Mouse (Mus musculus): ENCODE data around the gene Hist2h2be.
"Not testable (repeated sequence)": the region's sequence is repeated elsewhere in the genome, so short reads cannot be mapped to it uniquely, and the experiment has no call there.

The Hist2h2be gene

GRCm38 (mm10) chr3:96262979-96263550 lies 42.1 kb downstream of the Hist2h2be start, which contains the start of gene Hist2h4:
Gene Hist2h4, minus strand, starts transcription at chr3:96263311.
- peak; percentile 98 for DNase-seq (ENCODE audit: low spot score)

DNA sequence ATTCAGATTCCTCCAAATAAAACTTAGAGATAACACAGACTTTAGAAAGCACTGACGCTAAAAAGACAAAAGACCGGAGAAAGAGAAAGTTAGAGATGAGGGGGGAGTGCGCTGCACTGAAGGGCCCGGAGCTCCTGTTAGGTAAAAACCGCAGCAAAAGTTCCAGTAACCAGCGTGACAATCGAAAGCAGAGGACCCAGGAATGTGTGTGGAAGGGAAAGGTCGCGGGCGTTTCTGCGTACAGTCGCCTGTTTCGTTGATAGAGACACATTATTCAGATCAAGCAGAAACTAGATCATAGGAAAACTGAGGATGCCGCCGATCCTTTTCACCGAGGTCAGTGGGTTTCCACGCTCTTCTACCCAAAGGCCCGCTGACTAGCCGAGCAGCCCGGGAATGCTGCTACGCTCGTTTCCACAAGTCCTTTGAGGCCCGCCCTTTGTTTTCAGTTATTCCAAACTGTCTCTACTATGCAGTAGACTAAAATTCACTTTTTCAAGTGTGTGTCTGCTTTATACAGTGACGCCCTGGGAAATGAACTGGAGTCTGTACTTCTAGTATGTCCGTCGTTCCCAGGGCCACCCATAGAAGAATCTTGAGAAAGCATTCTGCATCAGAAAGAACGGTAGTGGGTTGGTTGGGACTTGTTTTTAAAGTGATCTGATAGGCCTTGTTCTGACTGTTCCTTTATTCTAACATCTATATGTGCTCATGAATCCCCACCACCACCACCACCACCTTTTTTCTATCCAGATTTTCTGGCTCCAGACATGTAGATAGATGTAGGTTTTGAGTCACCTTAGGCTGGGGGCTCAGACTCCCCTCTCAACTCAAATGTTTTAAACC lies 42.9 kb downstream of the Hist2h2be start:
- no peak for DNase-seq (ENCODE audit: low spot score)

GRCm38 (mm10) chr3:96264404-96264949 lies 43.6 kb downstream of the Hist2h2be start:
- no peak for DNase-seq (ENCODE audit: low spot score)

DNA sequence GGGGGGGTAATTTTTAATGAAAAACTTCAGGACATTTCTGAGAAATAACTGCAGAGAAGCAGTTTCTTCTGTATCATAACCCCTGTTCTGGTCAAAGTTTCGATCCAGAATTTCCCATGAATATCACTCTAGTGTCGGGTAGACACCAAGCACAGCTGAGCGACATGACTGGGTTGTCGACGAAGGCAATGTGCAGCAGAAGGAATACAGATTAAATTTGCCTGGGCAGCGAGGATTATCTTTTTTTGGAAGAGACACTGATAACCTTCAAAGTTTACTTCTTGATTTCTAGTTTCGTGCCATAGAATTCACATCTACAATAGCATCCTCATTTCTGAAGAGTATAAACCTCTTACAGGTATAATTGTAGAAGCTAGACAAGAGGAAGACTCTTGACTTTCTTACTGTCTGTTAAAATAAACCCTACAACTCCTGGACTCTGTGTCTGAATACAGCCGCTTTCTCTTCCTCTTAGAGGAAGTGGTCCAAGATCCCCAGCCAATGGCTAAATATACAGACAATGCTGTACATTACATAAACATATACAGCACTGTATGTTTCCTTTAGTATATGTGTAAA lies 45.3 kb downstream of the Hist2h2be start:
- DNase-seq (ENCODE audit: low spot score) = no peak

DNA sequence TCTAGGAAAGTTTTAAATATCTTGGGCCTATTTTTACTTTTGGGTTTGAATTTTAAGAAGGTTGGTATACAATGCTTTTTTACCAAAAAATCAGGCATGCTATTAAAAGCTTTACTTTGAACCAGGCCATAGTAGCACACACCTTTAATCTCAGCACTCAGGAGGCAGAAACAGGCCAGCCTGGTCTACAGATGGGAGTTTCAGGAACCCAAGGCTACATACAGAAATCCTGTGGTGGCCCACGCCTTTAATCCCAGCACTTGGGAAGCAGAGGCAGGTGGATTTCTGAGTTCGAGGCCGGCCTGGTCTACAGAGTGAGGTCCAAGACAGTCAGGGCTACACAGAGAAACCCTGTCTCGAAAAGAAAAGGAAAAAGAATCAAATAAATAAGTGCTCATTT lies 46.6 kb downstream of the Hist2h2be start:
- no peak for DNase-seq (ENCODE audit: low spot score)

DNA sequence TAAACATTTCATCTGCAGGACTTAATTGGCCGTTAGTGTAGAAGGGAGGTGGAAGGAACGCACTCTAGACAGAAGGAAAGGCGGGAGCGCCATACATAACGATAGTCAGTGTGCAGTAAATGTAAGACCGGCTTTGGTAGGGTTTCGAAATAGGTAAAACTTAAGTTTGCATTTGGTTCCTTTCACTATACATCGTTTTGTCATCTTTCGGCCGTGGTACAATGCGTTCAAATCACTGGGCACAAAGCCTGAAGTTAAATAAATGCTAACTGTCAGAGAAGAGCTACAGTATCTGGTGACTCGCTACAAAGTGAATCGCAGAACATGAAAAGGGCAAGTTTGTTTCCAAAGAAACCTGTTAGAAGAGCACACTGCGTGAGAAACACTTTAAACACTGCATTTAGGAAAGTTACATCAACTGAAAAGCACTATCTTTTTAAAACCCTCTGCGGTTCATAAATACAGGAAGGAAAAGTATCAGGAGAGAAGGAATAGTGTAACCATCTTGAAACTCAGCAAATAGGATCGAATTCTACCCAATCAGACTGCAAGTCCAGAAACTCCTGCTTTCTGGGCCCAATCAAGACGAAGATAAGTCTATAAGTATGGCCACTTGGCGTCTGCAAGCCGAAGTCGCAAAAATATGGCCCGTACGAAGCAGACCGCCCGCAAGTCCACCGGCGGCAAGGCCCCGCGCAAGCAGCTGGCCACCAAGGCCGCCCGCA lies 47.3 kb downstream of the Hist2h2be start, which contains the start of gene Hist2h3b:
TSS of gene Hist2h3b (plus strand) at position 604 of the 725 bp plus-strand sequence.
- DNase-seq (ENCODE audit: low spot score) = peak; percentile 80

- DNase-seq (ENCODE audit: low spot score) = not testable (repeated sequence)
Measured at GRCm38 (mm10) chr3:96268776-96269378, 48.0 kb downstream of the Hist2h2be start.

GRCm38 (mm10) chr3:96269511-96270474 lies 48.9 kb downstream of the Hist2h2be start, which contains the start of gene Hist2h2bb:
Gene Hist2h2bb, plus strand, starts transcription at chr3:96269752.
- peak; percentile 95 for DNase-seq (ENCODE audit: low spot score)

All from left cerebral cortex, adult 11 months (tissue).